Mouse (Mus musculus) testis, adult 2 months (tissue): ENCODE data around the gene Wnk2. TPM values are rescaled to one million over a fixed set of nuclear protein-coding genes. Genes with fewer than 3 reads are reported as not detected.
"Not testable (repeated sequence)": the region's sequence is repeated elsewhere in the genome, so short reads cannot be mapped to it uniquely, and the experiment has no call there.

Experiments
- H3K27ac ChIP-seq: fragments of 200-500 bp; 2 replicates; pipeline ENCODE4 v1.5.1; 2012; ENCODE audit warnings: low read depth, low read length; ENCODE audit not compliant: control insufficient read depth, insufficient read depth
- H3K27me3 ChIP-seq: fragments of 200-500 bp; 2 replicates; pipeline ENCODE4 v1.6.1; 2012; ENCODE audit warnings: mild to moderate bottlenecking, low read length, moderate library complexity; ENCODE audit not compliant: control insufficient read depth, insufficient read depth
- H3K36me3 ChIP-seq: fragments of 200-500 bp; 2 replicates; pipeline ENCODE4 v1.6.1; 2012; ENCODE audit warnings: mild to moderate bottlenecking, low read length; ENCODE audit not compliant: control insufficient read depth, insufficient read depth
- H3K4me1 ChIP-seq: fragments of 200-500 bp; 2 replicates; pipeline ENCODE4 v1.6.1; 2012; ENCODE audit warnings: low read length; ENCODE audit not compliant: control insufficient read depth, insufficient read depth
- H3K4me3 ChIP-seq: fragments of 200-500 bp; 2 replicates; pipeline ENCODE4 v1.5.1; 2012; ENCODE audit warnings: low read depth, mild to moderate bottlenecking, low read length, moderate library complexity, mixed read lengths; ENCODE audit not compliant: control insufficient read depth
- CTCF ChIP-seq: fragments of 200-500 bp; IDR thresholded peaks from 2 replicates; pipeline ENCODE4 v1.5.1; 2012; ENCODE audit warnings: low read depth, mild to moderate bottlenecking, inconsistent platforms, low read length, moderate library complexity; ENCODE audit not compliant: control insufficient read depth, insufficient read depth, insufficient replicate concordance
- POLR2A ChIP-seq: fragments of 200-500 bp; IDR thresholded peaks from 2 replicates; pipeline ENCODE4 v1.6.1; 2012; ENCODE audit warnings: low read depth, mild to moderate bottlenecking, inconsistent platforms, low read length, moderate library complexity; ENCODE audit not compliant: control insufficient read depth
- polyA plus RNA-seq: library from polyadenylated mRNA; depleted of rRNA; stranded (reverse); fragments of >200 nt; gene quantifications from 2 replicates; pipeline ENCODE4 v1.2.3, GENCODE M21; 2012

Gene Wnk2
- polyA plus RNA-seq, 1 experiment, result 1.0 TPM

DNA sequence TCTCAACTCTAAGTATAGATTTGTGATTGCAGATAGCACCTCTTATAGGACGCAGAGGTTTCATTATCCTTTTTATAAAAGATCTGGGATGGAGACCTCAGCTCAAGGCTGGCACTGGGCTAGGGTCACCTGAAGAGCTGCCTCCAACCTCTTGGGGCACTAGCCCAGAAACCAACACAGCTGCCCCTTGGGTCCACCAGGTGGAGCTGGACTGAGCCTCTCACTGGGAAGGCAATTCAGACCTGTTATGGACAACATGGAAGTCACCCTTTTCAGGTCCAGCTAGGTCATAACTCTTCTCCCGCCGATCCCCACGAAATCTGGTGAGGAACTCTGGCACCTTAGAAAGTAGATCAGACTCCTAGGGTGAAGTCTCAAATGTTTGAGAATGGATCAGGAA lies 89.3 kb downstream of the Wnk2 start:
- Histone ChIP-seq H3K27ac (no peak overlapping the region), H3K4me3 (no peak overlapping the region), H3K27me3 (no peaks in the 10 kb centered on the region), H3K4me1 (peaks cover 3% of the 10 kb centered on the region; the same call in 1 of the 2 replicates), H3K36me3 (no peaks in the 10 kb centered on the region)
- no peak for TF ChIP-seq POLR2A
- TF ChIP-seq CTCF, result peak; percentile 57; the same call in 1 of the 2 replicates

DNA sequence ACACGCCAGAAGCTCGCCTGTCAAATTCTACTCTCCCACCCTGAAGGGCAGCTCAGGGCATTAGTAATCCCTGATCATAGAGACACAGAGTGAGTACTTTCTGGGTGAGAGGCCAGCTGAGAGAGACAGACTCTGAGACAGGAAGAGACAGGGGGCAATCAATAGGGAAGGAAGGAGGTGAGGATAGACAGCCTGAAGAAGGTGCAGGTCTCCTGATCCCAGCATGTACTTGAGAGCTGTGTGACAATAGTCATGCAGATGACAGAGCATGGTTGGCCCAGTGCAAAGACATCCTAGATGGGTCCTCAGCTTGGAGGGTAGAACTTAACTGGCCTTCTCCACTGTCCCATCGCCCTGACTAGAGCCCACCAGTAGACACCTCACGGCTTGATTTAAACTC lies 91.5 kb downstream of the Wnk2 start:
- no peaks in the 10 kb centered on the region for H3K27me3 ChIP-seq
- H3K4me3 ChIP-seq, result no peak overlapping the region
- TF ChIP-seq POLR2A (no peak), CTCF (no peak)
- peaks cover 3% of the 10 kb centered on the region; the same call in 1 of the 2 replicates for H3K4me1 ChIP-seq
- H3K27ac ChIP-seq, result no peak overlapping the region
- no peaks in the 10 kb centered on the region for H3K36me3 ChIP-seq

DNA sequence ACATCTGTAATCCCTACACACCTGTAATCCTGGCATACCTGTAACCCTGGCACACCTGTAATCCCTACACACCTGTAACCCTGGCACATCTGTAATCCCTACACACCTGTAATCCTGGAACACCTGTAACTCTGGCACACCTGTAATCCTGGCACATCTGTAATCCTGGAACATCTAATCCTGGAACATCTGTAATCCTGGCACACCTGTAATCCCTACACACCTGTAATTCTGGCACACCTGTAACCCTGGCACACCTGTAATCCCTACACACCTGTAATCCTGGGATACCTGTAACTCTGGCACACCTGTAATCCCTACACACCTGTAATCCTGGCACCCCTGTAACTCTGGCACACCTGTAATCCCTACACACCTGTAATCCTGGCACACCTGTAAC lies 93.1 kb downstream of the Wnk2 start:
- not testable (repeated sequence) for H3K27me3 ChIP-seq, H3K4me1 ChIP-seq, H3K27ac ChIP-seq, H3K36me3 ChIP-seq, H3K4me3 ChIP-seq

DNA sequence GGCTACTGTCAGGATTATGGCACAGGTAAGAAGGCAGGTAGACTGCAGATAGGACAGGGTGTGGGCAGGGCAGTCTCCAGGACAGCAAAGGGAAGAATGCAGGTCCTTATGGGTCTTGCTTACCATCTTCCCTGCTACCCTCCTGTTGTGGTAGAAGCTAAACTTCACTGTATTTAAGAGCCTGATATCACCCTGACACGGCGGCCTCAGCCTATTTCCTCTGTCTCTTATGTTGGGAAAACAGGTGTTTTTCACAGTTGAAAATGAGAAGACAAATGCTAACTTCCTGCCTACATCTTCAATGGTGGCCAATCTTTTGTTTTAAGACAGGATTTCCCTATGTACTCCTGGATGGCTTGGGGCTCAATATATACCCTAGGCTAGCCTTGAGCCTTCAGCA lies 94.5 kb downstream of the Wnk2 start:
- no peak overlapping the region for H3K4me3 ChIP-seq
- no peaks in the 10 kb centered on the region for H3K36me3 ChIP-seq
- no peaks in the 10 kb centered on the region for H3K4me1 ChIP-seq
- no peaks in the 10 kb centered on the region for H3K27me3 ChIP-seq
- H3K27ac ChIP-seq, result no peak overlapping the region
- no peak for TF ChIP-seq POLR2A
- no peak for TF ChIP-seq CTCF

DNA sequence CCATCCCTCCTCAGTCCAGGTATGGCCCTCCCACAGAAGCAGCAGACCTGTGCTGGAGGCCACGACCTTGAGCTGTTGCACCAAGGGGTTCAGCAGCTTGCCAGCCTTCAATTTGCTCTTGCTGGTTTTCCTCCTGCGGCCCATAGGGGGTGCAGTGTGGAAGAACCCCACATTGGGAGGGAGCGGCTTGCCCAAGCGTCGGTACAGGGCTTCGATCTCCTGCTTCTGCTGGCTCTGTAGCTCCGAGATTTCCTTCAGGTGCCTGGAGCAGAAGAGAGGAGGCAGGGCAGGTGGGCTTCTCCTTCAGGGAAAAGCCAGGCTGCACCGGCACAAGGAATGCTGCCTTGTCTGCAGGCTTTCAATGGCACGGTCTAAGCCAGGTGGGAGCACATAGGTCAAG lies 95.3 kb downstream of the Wnk2 start:
- H3K4me3 ChIP-seq, result no peak overlapping the region
- H3K27me3 ChIP-seq, result no peaks in the 10 kb centered on the region
- no peaks in the 10 kb centered on the region for H3K4me1 ChIP-seq
- H3K36me3 ChIP-seq, result no peaks in the 10 kb centered on the region
- peak; percentile 35; the same call in 1 of the 2 replicates for TF ChIP-seq CTCF
- no peak for TF ChIP-seq POLR2A
- H3K27ac ChIP-seq, result no peak overlapping the region

DNA sequence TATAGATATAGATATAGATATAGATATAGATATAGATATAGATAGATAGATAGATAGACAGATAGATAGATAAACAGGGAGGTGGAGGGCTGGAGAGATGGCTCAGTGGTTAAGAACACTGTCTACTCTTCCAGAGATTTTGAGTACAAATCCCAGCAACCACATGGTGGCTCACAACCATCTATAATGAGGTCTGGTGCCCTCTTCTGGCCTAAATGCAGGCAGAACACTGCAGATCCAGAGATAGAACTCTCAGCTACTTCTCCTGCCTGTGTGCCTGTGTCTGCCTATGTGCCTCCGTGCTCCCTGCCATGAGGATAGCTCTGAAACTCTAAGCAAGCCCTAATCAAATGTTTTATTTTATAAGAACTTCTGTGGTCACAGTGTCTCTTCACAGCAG lies 100.4 kb downstream of the Wnk2 start:
- Histone ChIP-seq H3K4me1 (no peaks in the 10 kb centered on the region), H3K4me3 (no peak overlapping the region), H3K36me3 (no peaks in the 10 kb centered on the region), H3K27me3 (no peaks in the 10 kb centered on the region), H3K27ac (no peak overlapping the region)
- no peak for TF ChIP-seq POLR2A
- TF ChIP-seq CTCF, result no peak

DNA sequence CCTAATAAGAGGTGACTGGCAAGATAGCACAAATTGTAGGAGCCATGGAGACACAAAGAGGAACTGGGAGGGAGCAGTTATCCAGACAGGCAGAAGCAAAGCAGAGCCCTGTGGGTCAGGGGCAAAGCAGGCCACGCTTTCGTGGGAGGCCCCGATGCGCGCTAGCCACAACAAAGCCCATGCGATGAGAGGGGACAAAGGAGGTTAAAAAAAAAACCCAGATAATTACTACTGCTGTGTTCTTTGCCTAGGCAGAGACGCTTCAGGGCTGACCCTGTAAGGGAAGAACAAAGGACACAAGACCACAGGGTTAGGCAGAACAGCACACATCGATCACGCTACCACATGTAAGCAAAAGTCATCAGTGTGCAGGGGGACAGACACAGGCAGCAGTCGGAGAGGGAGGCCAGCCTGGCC lies 103.7 kb downstream of the Wnk2 start:
- no peak overlapping the region for H3K4me3 ChIP-seq
- H3K4me1 ChIP-seq, result no peaks in the 10 kb centered on the region
- no peaks in the 10 kb centered on the region for H3K27me3 ChIP-seq
- H3K36me3 ChIP-seq, result no peaks in the 10 kb centered on the region
- no peak overlapping the region for H3K27ac ChIP-seq
- TF ChIP-seq POLR2A (no peak), CTCF (no peak)

DNA sequence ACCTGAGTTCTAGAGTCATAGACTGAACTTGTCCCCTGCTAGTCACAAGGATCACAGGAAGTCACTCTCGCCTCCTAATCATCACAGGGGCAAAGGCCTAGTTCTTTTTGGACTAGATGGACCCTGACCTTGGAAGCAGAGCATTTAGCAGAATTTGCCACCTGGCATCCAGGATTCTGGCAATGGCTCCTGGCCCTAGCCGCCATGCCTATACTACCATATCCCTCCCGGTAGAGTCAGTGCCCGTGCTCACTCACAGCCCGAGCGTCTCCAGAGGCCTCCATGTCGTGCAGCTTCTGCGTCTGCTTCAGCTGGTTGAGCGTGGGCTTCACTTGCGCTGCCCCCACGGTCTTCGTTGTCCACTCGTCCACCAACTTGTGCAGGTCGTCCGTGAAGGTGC lies 105.4 kb downstream of the Wnk2 start:
- H3K27me3 ChIP-seq, result no peaks in the 10 kb centered on the region
- no peak overlapping the region for H3K27ac ChIP-seq
- no peaks in the 10 kb centered on the region for H3K4me1 ChIP-seq
- H3K4me3 ChIP-seq, result no peak overlapping the region
- no peaks in the 10 kb centered on the region for H3K36me3 ChIP-seq
- TF ChIP-seq CTCF (no peak), POLR2A (no peak)
